Mouse (Mus musculus): ENCODE data around the gene Ces1a. TPM values are rescaled to one million over a fixed set of nuclear protein-coding genes. Genes with fewer than 3 reads are reported as not detected.

Ces1a gene
- total RNA-seq (2014; rRNA removed) (not detected in 2 replicates), polyA plus RNA-seq (2015; fragmentation: Nextera tagmentation; extraction: Ambion mirVana) (not detected in 2 replicates)

GRCm38 (mm10) chr8:93048092-93048491, at the start of gene Ces1a:
Ces1a (minus strand) TSS chr8:93048192.
- WGBS, result 92% methylated on average over 3 of the region's 3 CpGs
- Histone ChIP-seq H3K9me3 (ENCODE audit: low read length) (no peaks in the 10 kb centered on the region), H3K27me3 (ENCODE audit: insufficient read depth, low read length) (no peaks in the 10 kb centered on the region), H3K4me2 (ENCODE audit: low read depth, low read length) (no peak within 1 kb of the TSS), H3K4me1 (ENCODE audit: insufficient read depth, low read length) (no peaks in the 10 kb centered on the region), H3K27ac (no peak within 1 kb of the TSS), H3K4me3 (ENCODE audit: low read length) (no peak within 1 kb of the TSS), H3K9ac (replicated peaks; ENCODE audit: low read length) (no peak within 1 kb of the TSS), H3K36me3 (ENCODE audit: insufficient read depth, low read length) (no peaks in the 10 kb centered on the region)
- DNase-seq (ENCODE audit: low spot score) (no peak), ATAC-seq (no peak)
- no peak for TF ChIP-seq CTCF (IDR thresholded peaks at IDR 0.05; ENCODE audit: low read depth)

DNA sequence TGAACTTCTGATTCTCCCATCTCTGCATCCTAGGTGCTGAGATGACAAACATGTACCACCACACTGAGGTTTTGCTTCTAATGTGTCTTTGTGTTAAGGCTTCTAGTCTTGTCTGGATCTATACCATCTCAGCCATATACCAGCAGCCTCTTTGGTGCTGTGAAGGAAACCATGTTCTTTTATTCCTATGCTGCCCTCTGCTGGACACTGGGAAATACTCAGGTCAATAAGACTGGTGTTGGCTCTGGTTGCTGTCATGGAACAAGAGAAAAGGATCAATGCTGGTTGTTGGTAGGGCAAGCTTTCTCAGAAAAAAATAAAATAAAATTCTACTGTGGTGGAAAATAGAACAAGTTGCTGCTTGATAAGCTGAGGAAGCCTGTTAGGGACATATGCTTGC, 47.4 kb upstream of the Ces1a start:
- TF ChIP-seq CTCF (IDR thresholded peaks at IDR 0.05; ENCODE audit: low read depth), result peak; percentile 70
- DNase-seq (ENCODE audit: low spot score) (peak; percentile 64), ATAC-seq (no peak)
- Histone ChIP-seq H3K4me2 (ENCODE audit: low read depth, low read length) (no peak overlapping the region), H3K4me3 (ENCODE audit: low read length) (no peak overlapping the region), H3K9me3 (ENCODE audit: low read length) (no peaks in the 10 kb centered on the region), H3K27ac (no peak overlapping the region), H3K27me3 (ENCODE audit: insufficient read depth, low read length) (no peaks in the 10 kb centered on the region), H3K36me3 (ENCODE audit: insufficient read depth, low read length) (no peaks in the 10 kb centered on the region), H3K9ac (replicated peaks; ENCODE audit: low read length) (no peak overlapping the region), H3K4me1 (ENCODE audit: insufficient read depth, low read length) (no peaks in the 10 kb centered on the region)

- Histone ChIP-seq H3K9me3 (ENCODE audit: low read length) (no peaks in the 10 kb centered on the region), H3K9ac (replicated peaks; ENCODE audit: low read length) (no peak overlapping the region), H3K4me2 (ENCODE audit: low read depth, low read length) (no peak overlapping the region), H3K4me1 (ENCODE audit: insufficient read depth, low read length) (no peaks in the 10 kb centered on the region), H3K27ac (no peak overlapping the region), H3K36me3 (ENCODE audit: insufficient read depth, low read length) (no peaks in the 10 kb centered on the region), H3K27me3 (ENCODE audit: insufficient read depth, low read length) (no peaks in the 10 kb centered on the region), H3K4me3 (ENCODE audit: low read length) (no peak overlapping the region)
- DNase-seq (ENCODE audit: low spot score) (no peak), ATAC-seq (no peak)
- WGBS, result 53% methylated on average over 1 of the region's 1 CpGs
- TF ChIP-seq CTCF (IDR thresholded peaks at IDR 0.05; ENCODE audit: low read depth), result no peak
Observed at GRCm38 (mm10) chr8:93091324-93091723, 43.3 kb upstream of the Ces1a start.

DNA sequence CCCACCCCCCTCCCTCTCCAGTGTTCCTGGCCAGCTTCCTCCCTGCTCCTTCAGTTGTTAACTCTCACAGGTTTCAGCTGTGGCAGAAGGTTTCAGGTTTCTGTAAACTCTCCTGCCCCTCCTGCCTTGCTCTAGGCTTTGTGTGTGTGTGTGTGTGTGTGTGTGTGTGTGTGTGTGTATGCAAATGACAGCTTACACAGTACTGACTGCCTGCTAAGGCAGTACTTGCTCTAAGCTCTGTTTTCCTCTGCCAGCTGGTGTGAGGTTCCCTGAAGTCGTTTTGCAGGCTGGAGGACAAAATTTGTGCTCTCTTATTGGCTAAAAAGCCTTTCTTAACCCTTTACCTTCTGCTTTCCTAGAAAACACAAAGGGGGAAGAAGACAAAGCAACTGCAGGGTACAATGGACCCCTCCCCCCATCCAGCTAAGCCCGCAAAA, 40.7 kb upstream of the Ces1a start:
- ATAC-seq, result no peak
- no peak overlapping the region for H3K4me3 ChIP-seq (ENCODE audit: low read length)
- no peak overlapping the region for H3K9ac ChIP-seq (replicated peaks; ENCODE audit: low read length)
- no peaks in the 10 kb centered on the region for H3K27me3 ChIP-seq (ENCODE audit: insufficient read depth, low read length)
- WGBS, result 6% methylated on average over 2 of the region's 2 CpGs
- no peak overlapping the region for H3K4me2 ChIP-seq (ENCODE audit: low read depth, low read length)
- H3K27ac ChIP-seq, result no peak overlapping the region
- no peaks in the 10 kb centered on the region for H3K4me1 ChIP-seq (ENCODE audit: insufficient read depth, low read length)
- peak; percentile 5 for DNase-seq (ENCODE audit: low spot score)
- H3K36me3 ChIP-seq (ENCODE audit: insufficient read depth, low read length), result no peaks in the 10 kb centered on the region
- TF ChIP-seq CTCF (IDR thresholded peaks at IDR 0.05; ENCODE audit: low read depth), result no peak
- no peaks in the 10 kb centered on the region for H3K9me3 ChIP-seq (ENCODE audit: low read length)

- TF ChIP-seq CTCF (IDR thresholded peaks at IDR 0.05; ENCODE audit: low read depth), result no peak
- Histone ChIP-seq H3K4me3 (ENCODE audit: low read length) (no peak overlapping the region), H3K27ac (no peak overlapping the region), H3K9ac (replicated peaks; ENCODE audit: low read length) (no peak overlapping the region), H3K27me3 (ENCODE audit: insufficient read depth, low read length) (no peaks in the 10 kb centered on the region), H3K4me1 (ENCODE audit: insufficient read depth, low read length) (no peaks in the 10 kb centered on the region), H3K36me3 (ENCODE audit: insufficient read depth, low read length) (no peaks in the 10 kb centered on the region), H3K9me3 (ENCODE audit: low read length) (no peaks in the 10 kb centered on the region), H3K4me2 (ENCODE audit: low read depth, low read length) (no peak overlapping the region)
- 32% methylated on average over 7 of the region's 7 CpGs for WGBS
- DNase-seq (ENCODE audit: low spot score) (no peak), ATAC-seq (no peak)
Observed at GRCm38 (mm10) chr8:93088193-93088592, 40.2 kb upstream of the Ces1a start.

- no peaks in the 10 kb centered on the region for H3K4me1 ChIP-seq (ENCODE audit: insufficient read depth, low read length)
- H3K27me3 ChIP-seq (ENCODE audit: insufficient read depth, low read length), result no peaks in the 10 kb centered on the region
- no peak within 1 kb of the TSS for H3K4me3 ChIP-seq (ENCODE audit: low read length)
- DNase-seq (ENCODE audit: low spot score) (no peak), ATAC-seq (no peak)
- H3K27ac ChIP-seq, result no peak within 1 kb of the TSS
- no peaks in the 10 kb centered on the region for H3K9me3 ChIP-seq (ENCODE audit: low read length)
- no peak within 1 kb of the TSS for H3K9ac ChIP-seq (replicated peaks; ENCODE audit: low read length)
- H3K4me2 ChIP-seq (ENCODE audit: low read depth, low read length), result no peak within 1 kb of the TSS
- 68% methylated on average over 2 of the region's 2 CpGs for WGBS
- H3K36me3 ChIP-seq (ENCODE audit: insufficient read depth, low read length), result no peaks in the 10 kb centered on the region
- TF ChIP-seq CTCF (IDR thresholded peaks at IDR 0.05; ENCODE audit: low read depth), result no peak
Observed at GRCm38 (mm10) chr8:93079887-93080286, 31.9 kb upstream of the Ces1a start, which contains the start of gene Ces1b. Ces1b (minus strand) TSS chr8:93080017.

DNA sequence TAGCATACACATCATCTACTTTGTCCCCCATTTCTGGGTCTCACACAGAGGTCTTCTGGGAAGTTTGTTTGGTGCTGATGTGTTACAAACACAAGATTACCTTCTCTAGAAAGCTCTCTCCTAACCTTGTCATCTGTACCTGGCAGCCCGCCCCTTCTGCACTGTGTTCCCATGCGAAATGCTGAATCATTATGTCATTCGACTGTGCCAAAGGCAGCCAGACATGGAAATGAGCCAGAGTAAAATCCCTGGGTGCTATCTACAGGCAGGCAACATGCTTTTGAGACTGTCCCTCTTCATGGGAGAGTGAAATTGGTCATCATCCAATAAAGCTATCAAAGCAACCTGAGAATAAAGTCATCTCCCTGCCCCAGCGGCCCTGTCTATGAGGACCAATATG, 27.3 kb upstream of the Ces1a start:
- no peak overlapping the region for H3K4me2 ChIP-seq (ENCODE audit: low read depth, low read length)
- ATAC-seq, result no peak
- no peaks in the 10 kb centered on the region for H3K27me3 ChIP-seq (ENCODE audit: insufficient read depth, low read length)
- H3K4me3 ChIP-seq (ENCODE audit: low read length), result no peak overlapping the region
- H3K4me1 ChIP-seq (ENCODE audit: insufficient read depth, low read length), result no peaks in the 10 kb centered on the region
- no peak for TF ChIP-seq CTCF (IDR thresholded peaks at IDR 0.05; ENCODE audit: low read depth)
- no peaks in the 10 kb centered on the region for H3K36me3 ChIP-seq (ENCODE audit: insufficient read depth, low read length)
- no peak overlapping the region for H3K27ac ChIP-seq
- 81% methylated on average over 4 of the region's 4 CpGs for WGBS
- no peak overlapping the region for H3K9ac ChIP-seq (replicated peaks; ENCODE audit: low read length)
- DNase-seq (ENCODE audit: low spot score), result no peak
- no peaks in the 10 kb centered on the region for H3K9me3 ChIP-seq (ENCODE audit: low read length)

Data from hindbrain, postnatal 0 days (tissue).